Mouse (Mus musculus): ENCODE data around the gene Macf1.

DNA sequence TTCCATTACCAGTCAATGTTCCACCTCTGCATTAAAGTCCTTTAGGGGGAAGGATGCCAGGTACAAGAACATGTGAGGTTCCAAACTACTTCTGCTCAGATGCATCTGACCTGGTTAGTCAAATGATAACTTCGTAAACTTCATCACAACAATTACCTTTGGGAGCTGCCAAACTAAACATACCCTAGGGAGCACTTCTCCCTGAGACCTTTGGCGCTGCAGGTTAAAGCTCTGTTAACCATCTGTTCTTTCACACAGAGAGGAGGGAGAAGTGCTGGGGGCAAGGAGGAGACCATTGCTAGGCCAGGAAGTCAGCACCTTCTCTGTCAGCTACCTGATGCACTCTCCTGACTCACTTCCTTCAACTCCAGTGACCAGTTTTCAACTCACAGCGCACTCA, 96.5 kb downstream of the Macf1 start:
- no peak for TF ChIP-seq GATA1 (IDR thresholded peaks at IDR 0.05; ENCODE audit: borderline replicate concordance, low read length)
- no peak for TF ChIP-seq FLI1 (IDR thresholded peaks at IDR 0.05; ENCODE audit: low read length)

Data from megakaryocyte, embryonic 14.5 days (primary cell).